8 mouse cellular contexts compared by ENCODE assay signal in genomic region chr10:61838769-61839168, GRCm38 (mm10). TPM values are rescaled to one million over a fixed set of nuclear protein-coding genes. Genes with fewer than 3 reads are reported as not detected.
DNase-seq lines count a peak whose midpoint lies in the region; ATAC-seq and TF ChIP-seq lines count a peak whose summit lies in the region.

No protein-coding gene starts in this region.

- H3K27ac ChIP-seq in spleen, adult 2 months (ENCODE audit: insufficient read depth, low read length): no peak overlapping the region
- no peak overlapping the region for H3K27ac ChIP-seq in embryonic fibroblast, embryonic 13.5 days (ENCODE audit: insufficient read depth, low read length)
- H3K27ac ChIP-seq in limb, embryonic 13.5 days: no peak overlapping the region

- peak; percentile 70; the same call in 1 of the 2 replicates for TF ChIP-seq CTCF in spleen, adult 2 months (IDR thresholded peaks at IDR 0.05; ENCODE audit: extremely low read depth, insufficient read depth, insufficient read length, insufficient replicate concordance)
- TF ChIP-seq CTCF in brain, embryonic 14.5 days (IDR thresholded peaks at IDR 0.05; ENCODE audit: borderline replicate concordance, extremely low read depth, insufficient read depth, insufficient read length): peak; percentile 93
- peak; percentile 77; the same call in 1 of the 2 replicates for TF ChIP-seq CTCF in embryonic fibroblast, embryonic 13.5 days (IDR thresholded peaks at IDR 0.05; ENCODE audit: borderline replicate concordance, insufficient read depth, low read length)

- no peaks in the 10 kb centered on the region for H3K9me3 ChIP-seq in limb, embryonic 13.5 days

- no peak overlapping the region for H3K9ac ChIP-seq in limb, embryonic 13.5 days

- WGBS in spleen, adult 2 months: 2% methylated on average over 6 of the region's 6 CpGs
- 2% methylated on average over 6 of the region's 6 CpGs for WGBS in limb, embryonic 13.5 days

- H3K4me2 ChIP-seq in limb, embryonic 13.5 days (replicated peaks): no peak overlapping the region

- no peak for DNase-seq in spleen, adult 2 months (ENCODE audit: low read depth in 1 of 2, low spot score in 2 of 2)
- no peak for DNase-seq in spleen, adult 18-20 months
- peak; percentile 85 for DNase-seq in brain, embryonic 14.5 days (ENCODE audit: low read depth)
- peak; percentile 66 for DNase-seq in hindlimb bud, embryonic 11.5 days (ENCODE audit: extremely low spot score, low read depth, low spot score)
- peak; percentile 3 to 25 for DNase-seq in natural killer cell, adult 2 months (ENCODE audit: low spot score in 2 of 2)
- DNase-seq in urinary bladder, postnatal 36 days (ENCODE audit: low spot score in 2 of 2): peak; percentile 11 to 13

- H3K27me3 ChIP-seq in spleen, adult 2 months (ENCODE audit: control insufficient read depth, insufficient read depth, low read length): no peaks in the 10 kb centered on the region
- H3K27me3 ChIP-seq in limb, embryonic 13.5 days: no peaks in the 10 kb centered on the region

- no peaks in the 10 kb centered on the region for H3K4me1 ChIP-seq in spleen, adult 2 months (ENCODE audit: control insufficient read depth, insufficient read depth, insufficient read length)
- H3K4me1 ChIP-seq in embryonic fibroblast, embryonic 13.5 days (ENCODE audit: control insufficient read depth, insufficient read depth, low read length): no peaks in the 10 kb centered on the region
- H3K4me1 ChIP-seq in limb, embryonic 13.5 days: peaks cover 14% of the 10 kb centered on the region; the same call in 1 of the 2 replicates

- no peak overlapping the region for H3K4me3 ChIP-seq in spleen, adult 2 months (ENCODE audit: extremely low read depth, insufficient read depth, insufficient read length)
- no peak overlapping the region for H3K4me3 ChIP-seq in embryonic fibroblast, embryonic 13.5 days (ENCODE audit: insufficient read depth, low read length)
- no peak overlapping the region for H3K4me3 ChIP-seq in limb, embryonic 13.5 days

- peak; percentile 25; the same call in 1 of the 2 replicates for ATAC-seq in limb, embryonic 13.5 days (ENCODE audit: low FRiP score, low read depth)

- H3K36me3 ChIP-seq in spleen, adult 2 months (ENCODE audit: control insufficient read depth, insufficient read depth, low read length): no peaks in the 10 kb centered on the region
- H3K36me3 ChIP-seq in limb, embryonic 13.5 days: no peaks in the 10 kb centered on the region

- no peak for TF ChIP-seq POLR2A in spleen, adult 2 months (IDR thresholded peaks at IDR 0.05; ENCODE audit: low read depth, low read length)
- no peak for TF ChIP-seq POLR2A in brain, embryonic 14.5 days (IDR thresholded peaks at IDR 0.05; ENCODE audit: borderline replicate concordance, extremely low read depth, insufficient read depth, insufficient read length, poor library complexity, severe bottlenecking)
- no peak for TF ChIP-seq POLR2A in embryonic fibroblast, embryonic 13.5 days (IDR thresholded peaks at IDR 0.05; ENCODE audit: low read depth, low read length)

RNA-seq across cellular contexts. Expression of gene H2afy2, which starts 54.8 kb away (rescaled TPM):
- polyA plus RNA-seq in spleen, adult 2 months (2012; rRNA removed): 0.78 and 0.79 TPM in 2 replicates
- 140 and 186 TPM in 2 replicates for polyA plus RNA-seq in brain, embryonic 14.5 days (2012; rRNA removed)
- 27.4 and 41.2 TPM in 2 replicates for polyA plus RNA-seq in embryonic fibroblast, embryonic 13.5 days (2011; ENCODE audit: insufficient read length, low read depth, missing spikeins)
- polyA plus RNA-seq in limb, embryonic 13.5 days (2015; fragmentation: Nextera tagmentation; extraction: Ambion mirVana): 266 and 267 TPM in 2 replicates

Comparison
In these comparisons a context has a peak if more than half of its experiments do, and no peak if none do; other contexts are left out.
1. DNase-seq: peak in brain, embryonic 14.5 days (single experiment), hindlimb bud, embryonic 11.5 days (single experiment), natural killer cell, adult 2 months (2 of 2) and urinary bladder, postnatal 36 days (2 of 2); none in spleen, adult 2 months (0 of 2) and spleen, adult 18-20 months (0 of 2).
2. RNA of gene H2afy2, which starts 54.8 kb away (polyA plus RNA-seq): 266 to 267 TPM in limb, embryonic 13.5 days, 140 to 186 TPM in brain, embryonic 14.5 days and 27.4 to 41.2 TPM in embryonic fibroblast, embryonic 13.5 days; 0.78 to 0.79 TPM in spleen, adult 2 months; every median in the first group is over 10 times any median in the second.
3. Peak in every context shown above with its lines, with median percentiles within 50 percentile points of each other: CTCF ChIP-seq.